Mouse (Mus musculus): ENCODE results near the gene Gnb5. TPM values are rescaled to one million over a fixed set of nuclear protein-coding genes. Genes with fewer than 3 reads are reported as not detected.

Gene Gnb5
- total and polyA plus RNA-seq, 2 experiments from 2014 or later, result 62.7 to 74.9 TPM

GRCm38 (mm10) chr9:75275051-75275450 is 31.0 kb upstream of the Gnb5 start:
- no peaks in the 10 kb centered on the region for H3K27me3 ChIP-seq (ENCODE audit: control insufficient read depth, insufficient read depth, low read length)
- no peaks in the 10 kb centered on the region for H3K9me3 ChIP-seq (replicated peaks; ENCODE audit: control insufficient read depth, low read length)
- H3K4me1 ChIP-seq (ENCODE audit: control insufficient read depth, insufficient read depth), result no peaks in the 10 kb centered on the region
- H3K27ac ChIP-seq (ENCODE audit: low read depth), result no peak overlapping the region
- H3K4me3 ChIP-seq (ENCODE audit: low read depth, low read length), result no peak overlapping the region
- DNase-seq (ENCODE audit: low spot score) (no peak), ATAC-seq (ENCODE audit: insufficient read depth, low read depth) (no peak; the same call in 1 of the 2 replicates)
- TF ChIP-seq EP300 (IDR thresholded peaks at IDR 0.05; ENCODE audit: low read depth) (no peak), CTCF (IDR thresholded peaks at IDR 0.05; ENCODE audit: low read depth) (no peak)
- no peak overlapping the region for H3K4me2 ChIP-seq (ENCODE audit: low read depth, low read length)
- no peak overlapping the region for H3K9ac ChIP-seq (replicated peaks; ENCODE audit: low read depth, low read length)
- WGBS, result 91% methylated on average over 9 of the region's 9 CpGs
- H3K36me3 ChIP-seq (replicated peaks; ENCODE audit: control insufficient read depth, insufficient read depth, low read length), result no peaks in the 10 kb centered on the region

- H3K9me3 ChIP-seq (replicated peaks; ENCODE audit: control insufficient read depth, low read length), result no peaks in the 10 kb centered on the region
- no peak overlapping the region for H3K4me2 ChIP-seq (ENCODE audit: low read depth, low read length)
- DNase-seq (ENCODE audit: low spot score) (no peak), ATAC-seq (ENCODE audit: insufficient read depth, low read depth) (no peak)
- H3K27me3 ChIP-seq (ENCODE audit: control insufficient read depth, insufficient read depth, low read length), result no peaks in the 10 kb centered on the region
- H3K4me1 ChIP-seq (ENCODE audit: control insufficient read depth, insufficient read depth), result no peaks in the 10 kb centered on the region
- no peak overlapping the region for H3K4me3 ChIP-seq (ENCODE audit: low read depth, low read length)
- H3K36me3 ChIP-seq (replicated peaks; ENCODE audit: control insufficient read depth, insufficient read depth, low read length), result no peaks in the 10 kb centered on the region
- WGBS, result 53% methylated on average over 5 of the region's 5 CpGs
- TF ChIP-seq CTCF (IDR thresholded peaks at IDR 0.05; ENCODE audit: low read depth), result peak; percentile 47
- TF ChIP-seq EP300 (IDR thresholded peaks at IDR 0.05; ENCODE audit: low read depth), result no peak
- no peak overlapping the region for H3K27ac ChIP-seq (ENCODE audit: low read depth)
- H3K9ac ChIP-seq (replicated peaks; ENCODE audit: low read depth, low read length), result no peak overlapping the region
Observed at GRCm38 (mm10) chr9:75280814-75281213, 25.3 kb upstream of the Gnb5 start.

- ATAC-seq (ENCODE audit: insufficient read depth, low read depth) (no peak), DNase-seq (ENCODE audit: low spot score) (no peak)
- Histone ChIP-seq H3K27ac (ENCODE audit: low read depth) (no peak overlapping the region), H3K9me3 (replicated peaks; ENCODE audit: control insufficient read depth, low read length) (no peaks in the 10 kb centered on the region), H3K4me3 (ENCODE audit: low read depth, low read length) (no peak overlapping the region), H3K27me3 (ENCODE audit: control insufficient read depth, insufficient read depth, low read length) (no peaks in the 10 kb centered on the region), H3K9ac (replicated peaks; ENCODE audit: low read depth, low read length) (no peak overlapping the region), H3K36me3 (replicated peaks; ENCODE audit: control insufficient read depth, insufficient read depth, low read length) (no peaks in the 10 kb centered on the region), H3K4me2 (ENCODE audit: low read depth, low read length) (no peak overlapping the region), H3K4me1 (ENCODE audit: control insufficient read depth, insufficient read depth) (no peaks in the 10 kb centered on the region)
- TF ChIP-seq EP300 (IDR thresholded peaks at IDR 0.05; ENCODE audit: low read depth) (no peak), CTCF (IDR thresholded peaks at IDR 0.05; ENCODE audit: low read depth) (no peak)
- 68% methylated on average over 2 of the region's 2 CpGs for whole genome bisulfite sequencing
Observed at GRCm38 (mm10) chr9:75282179-75282578, 23.9 kb upstream of the Gnb5 start.

GRCm38 (mm10) chr9:75282830-75283229 is 23.3 kb upstream of the Gnb5 start:
- WGBS, result 10% methylated on average over 3 of the region's 3 CpGs
- H3K27me3 ChIP-seq (ENCODE audit: control insufficient read depth, insufficient read depth, low read length), result no peaks in the 10 kb centered on the region
- DNase-seq (ENCODE audit: low spot score) (peak; percentile 63), ATAC-seq (ENCODE audit: insufficient read depth, low read depth) (no peak)
- no peaks in the 10 kb centered on the region for H3K4me1 ChIP-seq (ENCODE audit: control insufficient read depth, insufficient read depth)
- no peak overlapping the region for H3K27ac ChIP-seq (ENCODE audit: low read depth)
- H3K36me3 ChIP-seq (replicated peaks; ENCODE audit: control insufficient read depth, insufficient read depth, low read length), result no peaks in the 10 kb centered on the region
- H3K4me2 ChIP-seq (ENCODE audit: low read depth, low read length), result no peak overlapping the region
- H3K4me3 ChIP-seq (ENCODE audit: low read depth, low read length), result no peak overlapping the region
- peak; percentile 78 for TF ChIP-seq CTCF (IDR thresholded peaks at IDR 0.05; ENCODE audit: low read depth)
- TF ChIP-seq EP300 (IDR thresholded peaks at IDR 0.05; ENCODE audit: low read depth), result no peak
- no peak overlapping the region for H3K9ac ChIP-seq (replicated peaks; ENCODE audit: low read depth, low read length)
- no peaks in the 10 kb centered on the region for H3K9me3 ChIP-seq (replicated peaks; ENCODE audit: control insufficient read depth, low read length)

- Histone ChIP-seq H3K9me3 (replicated peaks; ENCODE audit: control insufficient read depth, low read length) (no peaks in the 10 kb centered on the region), H3K27ac (ENCODE audit: low read depth) (no peak overlapping the region), H3K4me3 (ENCODE audit: low read depth, low read length) (no peak overlapping the region), H3K9ac (replicated peaks; ENCODE audit: low read depth, low read length) (no peak overlapping the region), H3K36me3 (replicated peaks; ENCODE audit: control insufficient read depth, insufficient read depth, low read length) (no peaks in the 10 kb centered on the region), H3K4me1 (ENCODE audit: control insufficient read depth, insufficient read depth) (no peaks in the 10 kb centered on the region), H3K27me3 (ENCODE audit: control insufficient read depth, insufficient read depth, low read length) (no peaks in the 10 kb centered on the region), H3K4me2 (ENCODE audit: low read depth, low read length) (no peak overlapping the region)
- no peak for ATAC-seq (ENCODE audit: insufficient read depth, low read depth)
- WGBS, result 59% methylated on average over 8 of the region's 8 CpGs
- TF ChIP-seq EP300 (IDR thresholded peaks at IDR 0.05; ENCODE audit: low read depth), result no peak
- TF ChIP-seq CTCF (IDR thresholded peaks at IDR 0.05; ENCODE audit: low read depth), result no peak
- no peak for DNase-seq (ENCODE audit: low spot score)
Observed at GRCm38 (mm10) chr9:75283636-75284035, 22.5 kb upstream of the Gnb5 start.

- no peaks in the 10 kb centered on the region for H3K4me1 ChIP-seq (ENCODE audit: control insufficient read depth, insufficient read depth)
- DNase-seq (ENCODE audit: low spot score) (no peak), ATAC-seq (ENCODE audit: insufficient read depth, low read depth) (no peak)
- no peak for TF ChIP-seq EP300 (IDR thresholded peaks at IDR 0.05; ENCODE audit: low read depth)
- no peak for TF ChIP-seq CTCF (IDR thresholded peaks at IDR 0.05; ENCODE audit: low read depth)
- H3K36me3 ChIP-seq (replicated peaks; ENCODE audit: control insufficient read depth, insufficient read depth, low read length), result no peaks in the 10 kb centered on the region
- WGBS, result 87% methylated on average over 6 of the region's 6 CpGs
- H3K27me3 ChIP-seq (ENCODE audit: control insufficient read depth, insufficient read depth, low read length), result no peaks in the 10 kb centered on the region
- no peak overlapping the region for H3K4me3 ChIP-seq (ENCODE audit: low read depth, low read length)
- H3K9me3 ChIP-seq (replicated peaks; ENCODE audit: control insufficient read depth, low read length), result no peaks in the 10 kb centered on the region
- no peak overlapping the region for H3K4me2 ChIP-seq (ENCODE audit: low read depth, low read length)
- no peak overlapping the region for H3K9ac ChIP-seq (replicated peaks; ENCODE audit: low read depth, low read length)
- H3K27ac ChIP-seq (ENCODE audit: low read depth), result no peak overlapping the region
Observed at GRCm38 (mm10) chr9:75285363-75285762, 20.7 kb upstream of the Gnb5 start.

Data from heart, postnatal 0 days (tissue).